Mouse (Mus musculus) CD4-positive naive resting alpha-beta T cell, adult 76 days (primary cell): ENCODE measurements around the gene Ipo4. TPM values are rescaled to one million over a fixed set of nuclear protein-coding genes. Genes with fewer than 3 reads are reported as not detected.

Experiments used
- total RNA-seq: library from RNA; stranded (reverse); gene quantifications from one replicate; pipeline ENCODE4 v1.2.4, GENCODE M21; 2023

The Ipo4 gene
- 63.6 TPM for total RNA-seq

DNA sequence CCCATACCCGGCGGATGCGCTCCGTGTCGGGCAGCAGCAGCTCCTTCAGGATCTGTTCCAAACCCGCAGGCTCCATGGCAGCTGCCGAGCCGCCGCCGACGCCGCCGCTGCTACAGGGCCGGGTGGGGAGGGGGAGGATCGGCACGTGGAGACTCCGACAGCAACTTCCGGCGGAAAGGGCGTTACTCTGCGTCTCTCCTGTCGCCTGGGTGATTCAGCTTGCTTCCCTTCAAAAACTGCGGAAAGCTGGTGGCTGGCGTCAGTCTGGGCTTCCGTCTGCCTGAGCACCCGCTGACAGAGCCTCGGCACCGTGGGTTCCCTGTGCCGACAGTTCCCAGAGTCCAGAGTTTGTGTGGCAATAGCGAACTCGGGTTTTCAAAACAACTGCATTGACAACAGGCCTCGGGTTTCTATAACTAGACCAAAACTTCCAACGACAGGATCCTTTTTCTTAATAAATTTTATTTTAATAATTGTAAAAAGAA, at the start of gene Ipo4:
Gene Ipo4 (minus strand): TSS at position 435 of the 485 bp plus-strand sequence.

DNA sequence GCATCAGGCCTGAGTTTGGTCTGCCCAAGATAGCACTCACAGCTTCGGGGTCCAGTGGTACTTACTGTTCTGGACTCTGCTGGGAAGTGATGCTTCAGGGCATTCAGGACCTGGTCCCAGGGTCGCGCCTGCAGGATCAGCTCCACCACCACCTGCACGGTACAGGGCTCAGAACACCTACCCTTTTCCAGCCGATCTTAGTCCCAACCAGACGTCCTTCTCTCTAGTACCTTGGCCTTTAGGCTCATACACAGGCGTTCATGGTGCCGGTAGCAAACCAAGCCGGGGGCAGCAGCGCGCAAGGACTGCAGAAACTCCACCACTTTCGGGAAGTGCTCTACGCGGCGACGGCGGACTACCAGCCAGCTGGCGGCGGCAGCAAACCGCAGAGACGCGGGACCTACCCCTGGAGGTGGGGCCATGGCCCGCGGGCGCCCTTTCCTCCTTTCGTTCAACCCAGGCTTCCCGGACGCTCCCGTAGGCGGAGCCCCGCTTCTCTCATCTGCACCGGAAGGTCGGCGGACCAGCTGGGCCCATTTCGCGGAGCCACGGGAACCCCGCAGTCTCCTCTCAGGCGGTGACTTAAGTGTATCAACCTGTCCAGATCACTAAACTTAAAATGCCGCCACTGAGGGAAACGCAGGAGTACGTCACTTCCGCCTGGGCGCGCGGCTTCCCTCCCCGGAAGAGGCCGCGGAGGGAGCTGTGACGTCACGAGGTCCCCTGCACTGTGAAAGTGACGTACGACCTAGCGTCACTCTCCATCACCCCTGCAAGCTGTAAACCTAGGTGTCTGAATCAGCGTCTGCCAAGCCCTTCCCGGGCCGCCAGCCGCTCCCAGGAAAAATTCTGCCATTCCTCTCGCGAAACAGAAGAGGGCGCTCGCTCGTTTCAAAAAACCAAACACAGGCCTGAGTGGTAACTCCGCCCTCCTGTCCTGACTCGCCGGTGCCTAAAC, 45.7 kb upstream of the Ipo4 start, which contains the start of gene Tinf2:
Gene Tinf2 (minus strand): TSS at position 661 of the 958 bp plus-strand sequence.

DNA sequence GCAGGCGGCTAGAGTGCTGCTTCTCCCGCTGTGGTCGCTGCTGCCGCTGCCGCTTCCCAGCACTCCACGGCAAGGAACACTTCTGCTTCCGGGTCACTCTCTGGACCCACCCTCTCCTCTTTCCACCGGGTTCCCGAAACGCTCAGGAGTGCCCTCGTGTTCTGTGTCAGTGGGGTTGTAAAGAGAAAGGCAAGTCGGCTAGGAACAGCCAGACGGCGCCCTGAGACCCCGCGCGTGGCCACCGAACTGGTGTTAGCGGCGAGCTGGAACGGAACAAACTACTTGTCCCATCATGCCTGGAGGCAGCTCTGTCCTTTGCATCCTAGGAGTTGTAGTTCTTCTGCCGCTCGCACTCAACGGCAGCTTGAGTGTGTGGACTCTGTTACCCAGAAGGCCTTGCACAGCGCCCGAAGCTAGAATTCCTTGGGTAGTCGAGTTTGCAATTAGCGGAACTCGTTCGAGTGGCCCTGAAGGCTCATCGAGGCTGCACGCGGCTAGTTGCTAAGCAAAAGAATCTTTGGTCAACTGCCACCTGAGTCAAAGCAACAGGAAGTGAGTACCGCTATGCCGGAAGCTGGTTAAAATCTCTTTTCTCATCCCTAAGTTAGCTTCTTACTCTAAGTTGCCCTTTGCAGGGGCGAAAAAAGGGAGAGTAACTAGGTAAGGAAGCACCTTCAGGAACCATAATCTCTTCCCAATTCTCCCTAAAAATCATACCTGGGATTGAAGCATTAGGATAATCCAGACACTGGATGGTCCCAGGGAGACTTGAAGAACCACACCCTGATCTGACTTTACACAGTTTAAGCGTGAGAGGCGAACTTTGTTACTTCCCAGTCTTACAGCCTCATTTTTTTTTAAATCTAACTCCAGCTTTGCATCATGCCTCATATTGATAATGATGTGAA, 36.3 kb upstream of the Ipo4 start, which contains the start of the genes Gmpr2 and Nedd8:
Gene Gmpr2 (plus strand): TSS at position 109 of the 908 bp plus-strand sequence.
Gene Nedd8 (minus strand): TSS at position 292 of the 908 bp plus-strand sequence.

GRCm38 (mm10) chr14:55659960-55660573, 24.3 kb upstream of the Ipo4 start, which contains the start of gene Mdp1:
TSS of gene Mdp1 (minus strand) at chr14:55660508.

DNA sequence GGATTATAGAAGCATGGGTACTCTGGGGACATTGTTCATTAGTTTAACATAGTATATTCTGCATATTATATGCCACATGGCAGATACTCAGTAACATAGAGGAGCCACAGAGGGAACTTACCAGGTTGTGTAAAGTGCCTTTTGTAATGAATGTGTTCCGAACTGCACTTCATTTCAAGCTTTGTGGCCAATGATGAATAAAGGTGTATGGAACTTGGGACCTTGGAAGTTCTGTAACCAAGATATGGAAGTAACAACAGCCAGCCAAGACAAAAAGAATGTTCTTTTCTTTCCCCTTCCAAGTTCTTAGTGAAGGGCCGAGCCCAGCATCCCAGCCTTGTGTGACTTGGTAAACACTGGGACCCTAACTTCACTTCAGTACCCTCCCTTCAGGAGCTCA, 14.1 kb upstream of the Ipo4 start, which contains the start of gene Tssk4:
Gene Tssk4 (plus strand): TSS at position 301 of the 400 bp plus-strand sequence.

DNA sequence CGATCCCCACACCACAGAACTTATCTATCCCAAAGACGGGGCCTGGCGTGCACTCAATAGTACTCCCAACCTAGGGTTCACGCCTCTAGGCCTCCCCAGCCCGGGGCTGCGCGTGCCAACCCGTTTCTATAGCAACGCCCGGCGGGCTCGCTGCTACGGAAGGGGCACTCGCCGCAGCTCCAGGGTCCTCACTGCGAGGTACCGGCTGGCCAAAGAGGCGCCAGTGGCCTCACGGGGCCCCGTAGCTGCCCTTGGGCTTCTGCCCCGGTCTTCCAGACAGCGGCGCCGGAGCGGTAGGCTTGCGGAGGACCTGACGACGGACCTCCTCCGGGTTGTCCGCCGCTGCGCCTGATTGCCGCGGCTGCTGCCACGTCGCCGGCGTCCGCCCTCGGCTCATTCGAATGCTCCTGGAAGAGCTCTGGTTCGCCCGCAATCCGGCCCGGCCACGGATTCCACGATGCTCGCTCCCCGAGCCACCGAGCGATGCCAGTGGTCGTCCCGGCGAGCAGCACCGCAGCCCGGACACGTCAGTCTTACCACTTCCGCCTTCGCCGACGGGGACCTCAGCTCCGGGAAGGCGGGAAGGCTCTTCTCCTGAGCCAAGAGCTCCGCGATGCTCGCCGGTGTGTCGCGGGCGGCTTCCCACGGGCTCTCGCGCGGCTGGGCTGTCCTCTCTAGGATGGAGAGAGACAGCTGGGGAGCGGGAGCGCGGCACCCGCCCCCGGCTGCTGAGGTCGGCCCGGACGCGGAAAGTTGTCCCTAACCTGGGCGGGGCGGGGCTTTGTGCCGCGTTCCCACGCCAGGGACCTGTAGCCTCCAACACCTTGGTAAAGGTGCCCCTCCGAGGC, 7.5 kb upstream of the Ipo4 start, which contains the start of gene Tm9sf1:
Gene Tm9sf1 (minus strand): TSS at position 747 of the 848 bp plus-strand sequence.

DNA sequence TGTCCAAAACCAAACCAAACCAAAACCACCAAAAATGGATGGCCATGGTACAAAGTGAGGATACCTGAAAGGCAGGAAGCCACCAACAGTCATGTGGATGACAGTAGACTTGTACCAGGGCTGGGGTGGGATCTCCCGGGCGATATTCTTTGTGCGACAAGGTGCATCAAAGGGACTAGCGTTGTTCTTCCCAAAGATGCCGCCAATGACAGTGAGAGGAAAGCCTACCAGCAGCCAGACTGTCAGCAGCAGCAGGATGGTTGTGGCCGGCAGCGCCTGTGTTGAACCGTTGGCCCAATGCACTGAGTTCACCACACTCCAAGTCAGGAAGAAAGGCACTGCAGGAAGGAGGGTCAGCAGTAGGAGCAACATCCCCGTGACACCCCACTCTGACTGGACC, 2.0 kb upstream of the Ipo4 start, which contains the start of gene Gm49378:
Gene Gm49378 (minus strand): TSS at position 101 of the 400 bp plus-strand sequence.

DNA sequence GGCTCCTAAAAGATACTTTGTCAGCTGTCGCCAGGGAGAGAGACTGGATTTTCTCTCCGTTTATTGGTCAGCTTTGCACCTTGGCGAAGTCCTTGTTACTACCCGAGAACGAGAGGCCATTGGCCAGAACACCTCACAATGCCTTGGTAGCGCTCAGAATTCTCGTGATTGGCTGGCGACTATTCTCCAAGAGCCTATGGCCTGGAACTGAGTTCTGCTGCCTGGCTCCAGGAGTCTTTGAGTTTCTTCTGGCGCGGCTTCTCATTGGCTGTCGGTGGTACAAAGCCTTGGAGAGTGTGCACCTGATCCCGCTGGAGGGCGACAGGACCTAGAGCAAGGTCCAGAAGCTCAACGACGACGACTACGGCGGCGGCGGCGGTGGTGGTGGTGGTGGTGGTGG, 17.9 kb downstream of the Ipo4 start, which contains the start of gene Rec8:
Gene Rec8 (plus strand): TSS at position 216 of the 400 bp plus-strand sequence.

GRCm38 (mm10) chr14:55603271-55603632, 32.5 kb downstream of the Ipo4 start, which contains the start of gene Irf9:
TSS of gene Irf9 (plus strand) at chr14:55603571.

GRCm38 (mm10) chr14:55591331-55591891, 44.3 kb downstream of the Ipo4 start, which contains the start of gene Rnf31:
TSS of gene Rnf31 (plus strand) at chr14:55591708.

DNA sequence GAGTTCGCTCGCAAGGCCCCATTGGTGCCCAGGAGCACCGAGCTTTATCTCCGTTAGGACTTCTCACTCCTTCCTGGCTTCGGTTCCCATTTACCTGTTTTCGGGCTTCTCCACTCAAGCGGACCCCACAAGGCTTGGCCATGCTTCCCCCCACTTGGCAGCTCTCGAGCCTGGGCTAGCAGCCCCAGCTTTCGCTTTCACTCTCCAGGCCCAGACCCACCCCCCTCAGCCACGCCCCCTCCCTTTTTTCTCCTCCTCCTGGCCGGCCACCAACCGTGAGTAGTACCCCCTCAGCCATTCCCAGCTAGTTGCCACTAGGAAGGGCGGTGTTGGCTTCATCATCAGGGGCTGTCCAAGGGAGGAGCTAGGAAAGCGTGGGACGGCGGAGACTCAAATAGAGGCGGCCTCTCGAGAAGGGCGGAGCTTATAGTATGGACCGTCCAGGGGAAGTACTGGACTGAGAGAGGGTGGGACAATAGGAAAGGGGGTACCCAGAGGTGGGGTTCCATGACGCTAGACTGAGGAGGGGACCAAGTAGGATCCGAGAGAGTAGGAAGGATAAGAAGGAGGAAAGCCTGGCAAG, 44.9 kb downstream of the Ipo4 start, which contains the start of gene Psme2:
Gene Psme2 (minus strand): TSS at position 366 of the 583 bp plus-strand sequence.

DNA sequence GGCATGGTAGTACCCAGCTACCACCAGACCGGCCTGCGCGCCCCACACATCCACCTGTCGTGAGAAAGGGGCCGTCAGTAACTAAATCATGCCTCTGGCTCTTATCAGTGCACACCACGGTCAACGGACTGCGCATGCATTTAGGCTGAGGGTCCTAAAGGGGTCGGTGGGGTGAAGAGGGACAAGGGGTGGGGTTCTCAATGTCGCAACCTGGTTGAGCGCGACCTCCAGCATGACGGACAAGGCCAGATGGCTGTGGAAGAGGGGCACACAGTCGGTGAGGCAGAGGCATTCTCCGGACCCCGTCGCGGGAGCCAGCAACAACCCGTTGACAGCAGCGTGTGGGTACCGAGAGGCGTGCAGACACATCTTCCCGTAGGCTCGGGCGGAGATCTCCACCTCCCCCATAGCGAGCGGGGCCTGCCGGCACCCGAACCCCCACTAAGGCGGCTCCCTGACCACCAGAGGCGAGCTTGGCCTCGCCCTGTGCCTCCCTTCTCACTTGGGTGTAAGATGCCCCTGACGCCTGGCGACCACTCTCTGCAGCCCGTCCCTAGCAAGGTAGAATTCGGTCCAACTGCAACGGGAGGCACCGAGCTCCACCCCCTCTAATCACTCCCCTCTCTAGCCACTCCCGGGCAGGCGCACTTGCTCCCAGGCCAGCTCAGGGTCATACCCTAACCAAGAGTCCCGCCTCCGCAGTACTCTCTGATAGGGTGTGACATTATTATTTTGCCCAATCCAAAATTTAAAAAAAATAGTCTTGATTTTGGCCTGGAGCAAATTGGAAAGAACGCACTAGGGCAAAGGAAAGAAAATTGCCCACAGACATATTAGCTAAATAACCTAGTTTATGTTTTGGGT, 50.8 kb downstream of the Ipo4 start, which contains the start of gene Emc9:
Gene Emc9 (minus strand): TSS at position 601 of the 864 bp plus-strand sequence.

DNA sequence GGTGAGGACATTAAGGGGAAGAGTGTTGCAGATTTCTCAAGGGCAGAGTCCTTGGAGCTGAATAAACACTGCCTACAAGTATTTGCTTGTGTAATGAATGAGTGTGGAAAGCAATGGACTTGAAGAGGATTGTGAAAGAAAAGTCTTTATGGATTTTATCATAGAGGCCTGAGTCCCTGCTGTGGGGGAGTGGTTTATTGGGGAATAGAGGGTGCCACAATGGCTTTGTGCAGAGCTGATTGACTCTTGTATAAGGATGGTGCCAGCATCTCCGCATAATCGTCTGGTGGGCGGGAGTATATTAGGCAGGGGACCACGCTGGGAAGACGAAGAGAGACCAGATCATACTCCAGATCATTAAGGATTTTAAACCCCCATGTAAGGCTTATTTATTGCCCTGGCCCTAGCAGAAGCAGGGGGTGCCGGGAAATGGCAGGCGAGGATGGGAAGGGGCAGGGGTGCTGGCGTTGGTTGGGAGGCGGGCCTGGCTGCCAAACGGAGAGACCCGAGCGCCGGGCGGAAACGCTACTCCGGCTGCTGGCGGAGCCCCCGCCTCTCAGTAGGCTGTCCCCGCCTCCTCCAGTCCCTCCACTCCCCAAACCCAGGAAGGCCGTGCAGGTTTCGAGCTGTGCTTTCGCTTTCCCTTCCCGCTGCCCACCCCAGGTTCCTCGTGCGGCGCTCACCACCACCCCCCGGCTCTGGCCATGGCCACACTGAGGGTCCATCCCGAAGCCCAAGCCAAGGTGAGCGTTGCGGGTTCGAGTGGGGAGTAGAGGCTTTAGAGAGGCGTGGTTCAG, 57.7 kb downstream of the Ipo4 start, which contains the start of gene Psme1:
Gene Psme1 (plus strand): TSS at position 253 of the 797 bp plus-strand sequence.

Other genes with a start within 250 kb of the Ipo4 start
- 19.3 TPM for gene Dhrs4, start 157.2 kb downstream of the Ipo4 start, total RNA-seq
- 1.2 TPM for gene Carmil3, start 145.3 kb downstream of the Ipo4 start, total RNA-seq
- not detected for gene Cpne6, start 125.5 kb downstream of the Ipo4 start, total RNA-seq
- gene Nrl, start 111.0 kb downstream of the Ipo4 start, total RNA-seq, result not detected
- 16.6 TPM for gene Pck2, start 95.7 kb downstream of the Ipo4 start, total RNA-seq
- 83.2 TPM for gene Dcaf11, start 76.0 kb downstream of the Ipo4 start, total RNA-seq
- 5.8 TPM for gene A730061H03Rik, start 75.6 kb downstream of the Ipo4 start, total RNA-seq
- not detected for gene Fitm1, start 60.3 kb downstream of the Ipo4 start, total RNA-seq
- gene Psme1, start 57.8 kb downstream of the Ipo4 start, total RNA-seq, result 254 TPM
- 10.6 TPM for gene Emc9, start 50.7 kb downstream of the Ipo4 start, total RNA-seq
- gene Psme2, start 44.8 kb downstream of the Ipo4 start, total RNA-seq, result 367 TPM
- gene Rnf31, start 44.2 kb downstream of the Ipo4 start, total RNA-seq, result 55.8 TPM
- 97.6 TPM for gene Irf9, start 32.4 kb downstream of the Ipo4 start, total RNA-seq
- 1.8 TPM for gene Rec8, start 17.9 kb downstream of the Ipo4 start, total RNA-seq
- 2.5 TPM for gene Gm49378, start 1.9 kb upstream of the Ipo4 start, total RNA-seq
- 41.9 TPM for gene Tm9sf1, start 7.8 kb upstream of the Ipo4 start, total RNA-seq
- 2.6 TPM for gene Tssk4, start 14.2 kb upstream of the Ipo4 start, total RNA-seq
- 34.6 TPM for gene Mdp1, start 24.6 kb upstream of the Ipo4 start, total RNA-seq
- gene Gmpr2, start 36.0 kb upstream of the Ipo4 start, total RNA-seq, result 17.4 TPM
- gene Nedd8, start 36.2 kb upstream of the Ipo4 start, total RNA-seq, result 119 TPM
- 117 TPM for gene Tinf2, start 45.9 kb upstream of the Ipo4 start, total RNA-seq
- 2.0 TPM for gene Tgm1, start 78.0 kb upstream of the Ipo4 start, total RNA-seq
- 84.1 TPM for gene Rabggta, start 86.3 kb upstream of the Ipo4 start, total RNA-seq
- gene Dhrs1, start 109.7 kb upstream of the Ipo4 start, total RNA-seq, result 16.3 TPM
- 28.8 TPM for gene Nop9, start 109.7 kb upstream of the Ipo4 start, total RNA-seq
- gene Cideb, start 122.5 kb upstream of the Ipo4 start, total RNA-seq, result not detected
- not detected for gene Ltb4r2, start 125.5 kb upstream of the Ipo4 start, total RNA-seq
- gene Ltb4r1, start 130.0 kb upstream of the Ipo4 start, total RNA-seq, result not detected
- not detected for gene Adcy4, start 148.1 kb upstream of the Ipo4 start, total RNA-seq
- 56.5 TPM for gene Ripk3, start 152.9 kb upstream of the Ipo4 start, total RNA-seq
- not detected for gene Nfatc4, start 187.2 kb upstream of the Ipo4 start, total RNA-seq
- gene Nynrin, start 218.1 kb upstream of the Ipo4 start, total RNA-seq, result 0.50 TPM
- not detected for gene Cbln3, start 248.4 kb upstream of the Ipo4 start, total RNA-seq
- gene Khnyn, start 249.0 kb upstream of the Ipo4 start, total RNA-seq, result 65.3 TPM